Mouse (Mus musculus) megakaryocyte progenitor cell, adult 5-6 weeks (primary cell): Measurements from ENCODE around the gene Rdm1. TPM values are rescaled to one million over a fixed set of nuclear protein-coding genes. Genes with fewer than 3 reads are reported as not detected.
A peak's percentile ranks its signal among the peaks of the same experiment; 100 is the strongest.

Source experiments
- ATAC-seq: replicated peaks from 2 replicates; pipeline ENCODE4 v1.8.0; 2016; ENCODE audit warnings: mild to moderate bottlenecking, moderate TSS enrichment, inconsistent platforms; ENCODE audit not compliant: poor library complexity
- total RNA-seq, 2 experiments: library from RNA; stranded (forward) in 1 of 2; stranded (reverse) in 1 of 2; fragments of 157-497, 149-512 nt in 1 of 2; fragments of 200-1000 nt in 1 of 2; gene quantifications; 2 replicates each; pipeline versions ENCODE4 v1.2.3 to v1.2.4; 2015 to 2017

Rdm1 gene
- total RNA-seq, 2 experiments from 2014 or later: 9.8 to 13.7 TPM

DNA sequence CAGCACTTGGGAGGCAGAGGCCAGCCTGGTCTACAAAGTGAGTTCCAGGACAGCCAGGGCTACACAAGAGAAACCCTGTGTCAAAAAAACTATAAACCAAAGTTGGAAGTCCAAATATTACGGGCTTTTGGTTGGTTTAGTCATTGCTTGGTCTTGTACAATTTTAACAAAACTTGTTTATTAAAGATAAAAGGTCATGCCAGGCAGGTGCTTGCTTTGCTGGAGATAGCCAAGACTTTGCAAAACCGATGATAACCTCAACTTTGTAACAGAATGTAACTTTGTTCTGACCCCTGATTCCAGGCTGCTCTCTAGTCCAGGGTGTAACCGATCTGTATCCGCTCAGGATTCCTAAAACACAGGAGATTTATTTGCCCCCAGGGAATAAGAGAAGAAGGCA, 29.4 kb downstream of the Rdm1 start:
- no peak for ATAC-seq

DNA sequence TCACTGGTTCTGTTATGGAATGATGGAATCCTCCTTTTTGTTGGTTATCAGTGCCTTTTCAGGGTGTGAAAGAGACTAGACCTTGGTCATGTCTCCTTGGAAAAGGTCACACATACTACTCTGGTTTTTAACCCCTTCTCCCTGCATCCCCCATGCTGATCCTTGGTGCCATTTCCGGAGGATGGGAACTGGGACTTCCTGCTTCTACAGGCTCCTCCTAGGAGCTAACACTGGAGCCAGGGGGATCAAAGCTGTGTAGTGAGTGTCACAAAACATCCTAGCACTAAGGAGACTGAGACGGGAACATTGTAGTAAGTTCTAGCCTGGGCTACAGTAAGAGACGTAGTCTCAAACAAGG, 30.5 kb downstream of the Rdm1 start:
- ATAC-seq: no peak

DNA sequence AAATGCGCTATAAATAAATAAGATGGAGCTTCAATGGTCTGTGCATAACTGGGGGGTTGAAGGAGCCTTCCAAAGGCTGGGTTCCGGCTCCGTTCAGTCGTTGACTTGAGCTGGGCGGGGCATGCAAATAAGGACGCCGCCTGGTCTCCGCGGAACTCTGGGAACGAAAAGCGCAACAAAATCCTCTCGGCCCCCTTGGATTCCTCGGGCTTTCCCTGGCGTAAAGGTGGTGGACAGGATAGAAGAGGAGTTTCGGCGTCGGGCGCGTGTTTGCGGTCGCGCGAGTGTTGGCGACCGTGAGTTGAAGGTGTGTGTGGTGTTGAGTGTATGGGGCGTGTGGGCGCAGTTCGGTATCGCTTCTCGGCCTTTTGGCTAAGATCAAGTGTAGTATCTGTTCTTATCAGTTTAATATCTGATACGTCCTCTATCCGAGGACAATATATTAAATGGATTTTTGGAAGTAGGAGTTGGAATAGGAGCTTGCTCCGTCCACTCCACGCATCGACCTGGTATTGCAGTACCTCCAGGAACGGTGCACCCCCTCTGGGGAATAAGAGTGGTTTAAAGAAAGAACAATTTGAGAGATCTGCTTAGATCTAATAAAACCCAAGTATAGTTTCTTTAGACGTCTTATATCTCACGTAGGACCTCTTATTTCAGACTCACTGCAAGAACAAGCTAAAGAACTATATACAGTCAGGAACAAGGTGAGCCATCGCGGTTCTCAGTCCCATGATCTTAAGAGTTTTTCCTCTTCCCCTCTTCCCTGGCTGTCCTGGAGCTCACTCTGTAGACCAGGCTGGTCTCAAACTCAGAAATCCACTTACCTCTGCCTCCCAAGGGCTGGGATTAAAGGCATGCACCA, 31.1 kb downstream of the Rdm1 start:
- peak; percentile 84 for ATAC-seq

GRCm38 (mm10) chr11:101658751-101659558, 32.0 kb downstream of the Rdm1 start:
- peak; percentile 64 for ATAC-seq

DNA sequence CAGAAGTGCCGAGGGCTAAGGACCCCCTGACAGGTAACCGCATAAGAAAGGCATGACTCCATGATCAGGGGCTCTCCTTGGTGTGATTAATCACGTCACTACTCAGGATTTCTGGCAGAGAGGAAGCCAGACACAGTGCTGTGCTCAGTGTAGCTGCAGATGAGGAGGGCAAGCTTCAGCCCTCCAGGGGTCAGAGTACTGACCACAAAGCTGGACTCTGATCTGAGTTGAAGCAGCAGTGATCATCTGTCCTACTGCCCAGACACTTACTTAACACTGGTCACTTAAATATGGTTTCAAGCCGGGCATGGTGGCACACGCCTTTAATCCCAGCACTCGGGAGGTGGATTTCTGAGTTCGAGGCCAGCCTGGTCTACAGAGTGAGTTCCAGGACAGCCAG, 34.2 kb downstream of the Rdm1 start:
- no peak for ATAC-seq

- no peak for ATAC-seq
Observed at GRCm38 (mm10) chr11:101661786-101662185, 34.8 kb downstream of the Rdm1 start.

GRCm38 (mm10) chr11:101663229-101664027, 36.4 kb downstream of the Rdm1 start:
- ATAC-seq: no peak

GRCm38 (mm10) chr11:101664825-101665635, 38.0 kb downstream of the Rdm1 start, which contains the start of gene Arl4d:
TSS of gene Arl4d (plus strand) at chr11:101665541.
- peak; percentile 93 for ATAC-seq

GRCm38 (mm10) chr11:101665636-101665992, 38.6 kb downstream of the Rdm1 start:
- ATAC-seq: peak; percentile 41; the same call in 1 of the 2 replicates

DNA sequence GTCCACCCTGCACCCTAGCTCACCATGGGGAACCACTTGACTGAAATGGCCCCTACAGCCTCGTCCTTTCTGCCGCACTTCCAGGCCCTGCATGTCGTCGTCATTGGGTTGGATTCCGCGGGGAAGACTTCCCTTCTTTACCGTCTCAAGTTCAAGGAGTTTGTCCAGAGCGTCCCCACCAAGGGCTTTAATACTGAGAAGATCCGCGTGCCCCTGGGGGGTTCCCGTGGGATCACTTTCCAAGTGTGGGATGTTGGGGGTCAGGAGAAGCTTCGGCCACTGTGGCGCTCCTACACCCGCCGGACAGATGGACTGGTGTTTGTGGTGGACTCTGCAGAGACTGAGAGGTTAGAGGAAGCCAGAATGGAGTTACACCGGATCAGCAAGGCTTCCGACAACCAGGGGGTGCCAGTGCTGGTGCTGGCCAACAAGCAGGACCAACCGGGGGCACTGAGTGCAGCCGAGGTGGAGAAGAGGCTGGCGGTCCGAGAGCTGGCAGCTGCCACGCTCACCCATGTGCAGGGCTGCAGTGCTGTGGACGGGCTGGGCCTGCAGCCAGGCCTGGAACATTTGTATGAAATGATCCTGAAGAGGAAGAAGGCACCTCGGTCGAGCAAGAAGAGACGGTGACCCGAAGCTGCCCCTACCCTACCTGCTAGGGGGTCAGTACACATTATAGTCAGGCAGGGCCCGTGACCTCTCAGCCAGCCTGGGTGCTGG, 39.8 kb downstream of the Rdm1 start:
- no peak for ATAC-seq

DNA sequence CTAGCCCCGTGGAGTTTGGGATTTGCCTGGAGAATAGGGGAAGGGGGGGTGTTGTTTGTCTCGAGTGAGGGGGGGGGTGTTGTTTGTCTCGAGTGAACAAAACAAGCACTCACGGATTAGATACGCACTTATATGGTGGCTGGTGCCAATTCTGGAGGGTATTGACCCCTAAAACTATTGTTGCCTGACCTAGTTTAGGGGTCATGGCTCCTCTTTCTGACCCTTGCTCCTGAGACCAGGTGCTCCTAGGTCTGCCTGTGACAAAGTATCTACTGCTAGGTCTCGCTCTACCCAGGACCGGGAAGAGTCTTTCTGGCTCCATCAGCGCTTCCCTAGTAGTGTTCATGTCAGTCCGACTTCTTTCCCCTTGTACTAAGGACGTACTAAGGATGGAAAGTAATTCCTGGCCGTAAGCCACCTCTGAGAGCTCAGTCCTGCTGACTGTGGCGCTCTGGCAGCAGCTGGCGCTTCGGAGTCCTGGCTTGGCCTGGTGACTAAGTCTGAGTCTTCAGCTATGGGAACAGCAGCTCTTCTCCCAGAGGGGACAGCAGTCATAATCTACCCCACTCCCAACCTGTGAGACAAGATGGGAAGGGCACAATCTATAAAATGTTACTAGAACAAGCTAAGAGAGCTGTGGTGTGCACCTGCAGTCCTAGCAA, 41.0 kb downstream of the Rdm1 start:
- no peak for ATAC-seq

- ATAC-seq: no peak
Observed at GRCm38 (mm10) chr11:101668546-101669261, 41.7 kb downstream of the Rdm1 start.

GRCm38 (mm10) chr11:101670334-101670733, 43.3 kb downstream of the Rdm1 start:
- 0 out of 2 replicates have a peak, but pooled peaks have one; percentile 27 for ATAC-seq

- ATAC-seq: no peak
Observed at GRCm38 (mm10) chr11:101671255-101671654, 44.3 kb downstream of the Rdm1 start.

GRCm38 (mm10) chr11:101673010-101673642, 46.1 kb downstream of the Rdm1 start:
- peak; percentile 23 for ATAC-seq

- no peak for ATAC-seq
Observed at GRCm38 (mm10) chr11:101674106-101674505, 47.1 kb downstream of the Rdm1 start.

GRCm38 (mm10) chr11:101675349-101675748, 48.4 kb downstream of the Rdm1 start:
- ATAC-seq: no peak

DNA sequence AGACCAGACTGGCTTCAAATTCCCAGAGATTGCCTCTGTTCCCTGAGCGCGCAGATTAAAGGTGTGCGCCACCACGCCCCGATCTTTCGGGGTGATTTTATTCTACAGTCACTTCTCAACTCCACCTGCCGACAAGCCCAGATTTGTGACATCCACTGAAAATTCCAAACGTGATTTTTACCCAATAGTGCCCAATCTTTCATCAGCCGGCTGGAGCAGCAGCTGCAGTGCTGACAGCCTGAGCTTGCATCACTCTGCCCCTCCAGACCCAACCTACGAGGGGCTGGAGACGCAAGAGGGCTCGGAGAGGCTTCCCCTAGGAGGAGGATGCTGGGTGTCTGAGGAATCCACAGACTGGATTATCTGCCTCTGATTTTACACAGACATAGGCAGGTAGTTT, 50.7 kb downstream of the Rdm1 start:
- no peak for ATAC-seq
